Mouse (Mus musculus) embryonic facial prominence, embryonic 14.5 days (tissue): Measurements from ENCODE around the gene Jazf1. TPM values are rescaled to one million over a fixed set of nuclear protein-coding genes. Genes with fewer than 3 reads are reported as not detected.

Experiments
- polyA plus RNA-seq: library from polyadenylated mRNA; unstranded; fragments of >200 nt; fragmentation: Nextera tagmentation; extraction: Ambion mirVana; gene quantifications from 2 replicates; pipeline ENCODE4 v1.2.1, GENCODE M21; 2014

Gene Jazf1
- polyA plus RNA-seq, 1 experiment from 2014 or later: 17.2 TPM

Other genes starting within 250 kb of the Jazf1 start
- gene Creb5, start 218.6 kb upstream of the Jazf1 start, polyA plus RNA-seq: 22.8 and 22.9 TPM in 2 replicates